Mouse (Mus musculus): Measurements from ENCODE around the gene Nfatc2.

DNA sequence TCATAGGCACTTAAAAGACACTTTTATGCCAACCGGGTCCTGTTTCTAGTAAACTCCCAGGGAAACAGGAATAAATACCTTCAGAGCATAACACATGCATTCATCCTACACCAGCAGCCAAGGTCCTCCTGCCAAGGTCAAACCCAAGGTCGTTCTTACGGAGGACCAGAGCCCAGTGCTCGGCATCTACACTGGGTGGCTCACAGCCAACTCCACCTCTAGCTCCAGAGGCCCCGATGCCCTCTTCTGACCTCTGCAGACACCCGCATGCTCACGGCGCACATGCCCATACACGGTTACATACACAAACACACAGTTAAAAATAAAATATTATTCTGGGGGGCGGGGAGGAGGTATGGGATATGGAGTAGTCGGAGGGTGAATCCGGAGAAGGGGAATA is 14.9 kb downstream of the Nfatc2 start:
- TF ChIP-seq CTCF (IDR thresholded peaks at IDR 0.05; ENCODE audit: control insufficient read depth, insufficient read depth, insufficient read length) (no peak), MAX (IDR thresholded peaks at IDR 0.05) (no peak)

All from C2C12 (cell line).